Mouse (Mus musculus) cortical plate, adult 2 months (tissue): ENCODE measurements around the gene Dqx1.

Experiments
- CTCF ChIP-seq: fragments of 200-500 bp; IDR thresholded peaks from 2 replicates; pipeline ENCODE4 v1.5.1; 2011; ENCODE audit warnings: mild to moderate bottlenecking, control low read depth, low read length; ENCODE audit not compliant: insufficient read depth; ENCODE audit errors: extremely low read depth
- POLR2A ChIP-seq: fragments of 200-500 bp; IDR thresholded peaks from 2 replicates; pipeline ENCODE4 v1.6.1; 2011; ENCODE audit warnings: mild to moderate bottlenecking, low read length, control low read depth; ENCODE audit not compliant: insufficient read depth; ENCODE audit errors: extremely low read depth

DNA sequence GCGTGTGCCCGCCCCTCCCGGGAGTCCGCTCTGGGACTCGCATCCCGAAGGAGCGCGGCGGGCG is 12.4 kb downstream of the Dqx1 start, which contains the start of gene Tlx2:
- no peak for TF ChIP-seq CTCF
- TF ChIP-seq POLR2A, result no peak
